Mouse (Mus musculus) liver, postnatal 0 days (tissue): ENCODE results near the gene Zfp385c.

Experiments used
- CTCF ChIP-seq: sonication (generic); IDR thresholded peaks from 2 replicates; pipeline ENCODE4 v1.5.1; 2016; ENCODE audit warnings: antibody characterized with exemption, low read depth
- EP300 ChIP-seq: IDR thresholded peaks from 2 replicates; pipeline ENCODE4 v1.6.1; 2016; ENCODE audit warnings: antibody characterized with exemption, low read depth, mild to moderate bottlenecking

DNA sequence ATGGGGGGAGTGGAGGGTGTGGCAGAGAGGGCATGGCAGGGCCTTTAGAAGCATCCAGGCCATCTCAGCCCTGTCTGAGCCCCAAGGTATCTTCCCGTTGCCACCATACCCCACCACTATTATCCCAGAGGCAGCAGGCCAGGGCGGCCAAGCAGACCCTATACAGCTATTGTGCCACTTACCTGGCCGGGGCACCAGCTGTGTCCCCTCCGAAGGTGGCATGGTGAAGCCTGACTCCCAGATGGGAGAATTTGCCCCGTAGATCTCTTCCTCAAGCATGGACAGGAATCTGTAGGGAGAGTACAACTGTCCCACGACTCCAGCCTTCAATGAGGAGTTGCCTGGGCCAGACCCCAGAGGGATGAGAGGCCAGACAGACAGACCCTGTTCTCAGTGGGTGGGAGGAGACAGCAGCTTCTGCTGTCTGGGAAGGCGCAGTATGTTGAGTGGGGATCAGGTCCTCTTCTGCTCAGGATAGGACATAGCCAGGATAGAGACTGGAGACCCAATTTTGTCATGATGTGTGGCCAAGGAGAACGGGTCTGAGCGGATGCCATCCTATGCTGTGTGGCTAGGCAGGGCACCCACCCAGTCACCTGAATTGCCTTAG lies 17.1 kb upstream of the Zfp385c start:
- TF ChIP-seq EP300 (no peak), CTCF (no peak)
